Mouse (Mus musculus): ENCODE results near the gene Gm45213.
"Not testable (repeated sequence)": the region's sequence is repeated elsewhere in the genome, so short reads cannot be mapped to it uniquely, and the experiment has no call there.

Gene Gm45213

GRCm38 (mm10) chr7:66053946-66054483 is 10.6 kb downstream of the Gm45213 start:
- no peak for DNase-seq

GRCm38 (mm10) chr7:66055356-66055755 is 12.0 kb downstream of the Gm45213 start:
- DNase-seq: not testable (repeated sequence)

GRCm38 (mm10) chr7:66058703-66059102 is 15.3 kb downstream of the Gm45213 start, which contains the start of gene Snrpa1:
Gene Snrpa1, plus strand, starts transcription at chr7:66059003.
- no peak for DNase-seq

GRCm38 (mm10) chr7:66060066-66060956 is 16.9 kb downstream of the Gm45213 start:
- peak; percentile 91 for DNase-seq

GRCm38 (mm10) chr7:66061057-66061456 is 17.7 kb downstream of the Gm45213 start:
- DNase-seq: no peak

- DNase-seq: no peak
These were observed 33.0 kb downstream of the Gm45213 start for GRCm38 (mm10) chr7:66076411-66076810.

GRCm38 (mm10) chr7:66079364-66080230 is 36.2 kb downstream of the Gm45213 start, which contains the start of gene Selenos:
Gene Selenos, plus strand, starts transcription at chr7:66079649.
- peak; percentile 95 for DNase-seq

GRCm38 (mm10) chr7:66080231-66080613 is 36.8 kb downstream of the Gm45213 start:
- no peak for DNase-seq

GRCm38 (mm10) chr7:66083757-66084156 is 40.4 kb downstream of the Gm45213 start:
- DNase-seq: no peak

- DNase-seq: no peak
These were observed 41.1 kb downstream of the Gm45213 start for GRCm38 (mm10) chr7:66084546-66084945.

- no peak for DNase-seq
These were observed 44.2 kb downstream of the Gm45213 start for GRCm38 (mm10) chr7:66087652-66088051.

GRCm38 (mm10) chr7:66088077-66088476 is 44.7 kb downstream of the Gm45213 start:
- DNase-seq: no peak

GRCm38 (mm10) chr7:66090676-66091190 is 47.3 kb downstream of the Gm45213 start:
- DNase-seq: no peak

GRCm38 (mm10) chr7:66091553-66091952 is 48.2 kb downstream of the Gm45213 start:
- no peak for DNase-seq

- DNase-seq: no peak
These were observed 49.3 kb downstream of the Gm45213 start for GRCm38 (mm10) chr7:66092656-66093055.

- no peak for DNase-seq
These were observed 50.7 kb downstream of the Gm45213 start for GRCm38 (mm10) chr7:66094141-66094540.

GRCm38 (mm10) chr7:66098803-66099202 is 55.4 kb downstream of the Gm45213 start:
- no peak for DNase-seq

- DNase-seq: no peak
These were observed 58.5 kb downstream of the Gm45213 start for GRCm38 (mm10) chr7:66101866-66102265.

- no peak for DNase-seq
These were observed 61.1 kb downstream of the Gm45213 start for GRCm38 (mm10) chr7:66104531-66104930.

GRCm38 (mm10) chr7:66105771-66106170 is 62.4 kb downstream of the Gm45213 start:
- no peak for DNase-seq

- DNase-seq: no peak
These were observed 63.2 kb downstream of the Gm45213 start for GRCm38 (mm10) chr7:66106581-66107056.

GRCm38 (mm10) chr7:66107206-66107605 is 63.8 kb downstream of the Gm45213 start:
- DNase-seq: no peak

- DNase-seq: peak; percentile 29
These were observed 64.5 kb downstream of the Gm45213 start for GRCm38 (mm10) chr7:66107930-66108329.
